Mouse (Mus musculus) brain, embryonic 14.5 days (tissue): ENCODE data around the gene 3425401B19Rik.

ENCODE experiments used
- CTCF ChIP-seq: fragments of 200-500 bp; IDR thresholded peaks from 2 replicates; pipeline ENCODE4 v1.5.1; 2012; ENCODE audit warnings: inconsistent platforms, mild to moderate bottlenecking, moderate library complexity, borderline replicate concordance; ENCODE audit not compliant: insufficient read depth, insufficient read length; ENCODE audit errors: extremely low read depth
- POLR2A ChIP-seq: fragments of 200-500 bp; IDR thresholded peaks from 2 replicates; pipeline ENCODE4 v1.6.1; 2012; ENCODE audit warnings: mild to moderate bottlenecking, inconsistent platforms, borderline replicate concordance; ENCODE audit not compliant: poor library complexity, insufficient read depth, insufficient read length, severe bottlenecking; ENCODE audit errors: extremely low read depth

DNA sequence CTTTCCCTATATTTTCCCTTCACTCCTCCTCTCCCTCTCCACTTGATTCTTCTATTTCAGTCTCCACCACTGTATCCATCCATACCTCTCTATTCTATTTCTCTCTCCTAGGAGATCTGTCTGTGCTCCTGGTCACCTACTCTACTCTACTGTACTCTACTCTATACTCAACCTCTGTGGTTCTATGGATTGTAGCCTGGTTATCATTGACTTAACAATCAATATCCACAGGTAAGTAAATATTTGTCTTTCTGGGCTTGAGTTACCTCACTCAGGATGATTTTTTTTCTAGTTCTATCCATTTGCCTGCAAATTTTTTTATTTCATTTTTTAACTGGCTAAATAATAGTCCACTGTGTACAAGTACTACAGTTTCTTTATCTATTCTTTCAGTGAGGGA lies 41.8 kb upstream of the 3425401B19Rik start:
- no peak for TF ChIP-seq CTCF
- no peak for TF ChIP-seq POLR2A
